Mouse (Mus musculus): ENCODE results near the gene 2510002D24Rik. TPM values are rescaled to one million over a fixed set of nuclear protein-coding genes. Genes with fewer than 3 reads are reported as not detected.

The 2510002D24Rik gene
- 10 to 100 TPM; 18.3 to 19.2 TPM for total RNA-seq (2021)
- long read RNA-seq, experiment 1, transcript 2510002D24Rik-201 (3 exons, 1,281 nt): major isoform, 29 of 34 reads
- long read RNA-seq, experiment 1, partial matches to known transcripts: 0 of 34 reads
- long read RNA-seq, experiment 1, other reads (novel, unspliced or antisense): 1 of 34 reads
- long read RNA-seq, experiment 2, transcript 2510002D24Rik-203 (2 exons, 930 nt): minor isoform, 5 of 34 reads
- long read RNA-seq, experiment 2, transcript 2510002D24Rik-201 (3 exons, 1,281 nt): major isoform, 29 of 34 reads
- long read RNA-seq, experiment 2, partial matches to known transcripts: 0 of 34 reads
- long read RNA-seq, experiment 2, other reads (novel, unspliced or antisense): 0 of 34 reads

GRCm38 (mm10) chr16:18836468-18837208, at the start of gene 2510002D24Rik, which contains the start of gene Gm28539:
Gene 2510002D24Rik, plus strand, starts transcription at chr16:18836578.
Gene Gm28539, plus strand, starts transcription at chr16:18836584.
- intact Hi-C loops (cut with DNase I): loop anchor here (2.0 kb wide), 1 partner anchor 40 kb away; the partner anchor contains the start of genes Hira and Mrpl40
- DNase-seq: peak; percentile 91 to 94

GRCm38 (mm10) chr16:18786652-18787051, 49.7 kb upstream of the 2510002D24Rik start:
- DNase-seq: no peak
- intact Hi-C loops (cut with DNase I): no loop called here

- no peak for DNase-seq
- intact Hi-C loops (cut with DNase I): no loop called here
Observed at GRCm38 (mm10) chr16:18788627-18789406, 47.6 kb upstream of the 2510002D24Rik start.

GRCm38 (mm10) chr16:18795223-18795899, 41.0 kb upstream of the 2510002D24Rik start:
- no peak for DNase-seq

GRCm38 (mm10) chr16:18796645-18797044, 39.7 kb upstream of the 2510002D24Rik start:
- intact Hi-C loops (cut with DNase I): loop anchor here (5.0 kb wide), 1 partner anchor 169 kb away; the partner anchor contains the start of genes Gm49601 and Sept5
- no peak for DNase-seq

More at GRCm38 (mm10) chr16:18795223-18795899, 41.0 kb upstream of the 2510002D24Rik start:
- intact Hi-C loops (cut with DNase I): loop anchor here (5.0 kb wide), 1 partner anchor 168 kb away; the partner anchor contains the start of genes Gm49601 and Sept5

GRCm38 (mm10) chr16:18798151-18798550, 38.2 kb upstream of the 2510002D24Rik start:
- intact Hi-C loops (cut with DNase I): loop anchor here (5.0 kb wide), 1 partner anchor 171 kb away; the partner anchor contains the start of genes Gm49601 and Sept5
- no peak for DNase-seq

GRCm38 (mm10) chr16:18798841-18799240, 37.5 kb upstream of the 2510002D24Rik start:
- intact Hi-C loops (cut with DNase I): loop anchor here (1.0 to 5.0 kb wide), 2 partner anchors 103 to 172 kb away; partner anchors contain the start of genes Gm49601 and Sept5
- peak; percentile 59 to 67 for DNase-seq

GRCm38 (mm10) chr16:18805746-18806145, 30.6 kb upstream of the 2510002D24Rik start:
- intact Hi-C loops (cut with DNase I): no loop called here
- DNase-seq: no peak

- DNase-seq: no peak
Observed at GRCm38 (mm10) chr16:18809001-18809400, 27.4 kb upstream of the 2510002D24Rik start.

GRCm38 (mm10) chr16:18811032-18811431, 25.3 kb upstream of the 2510002D24Rik start:
- intact Hi-C loops (cut with DNase I): loop anchor here (5.0 kb wide), 1 partner anchor 66 kb away; the partner anchor contains the start of genes Hira and Mrpl40

More at GRCm38 (mm10) chr16:18809001-18809400, 27.4 kb upstream of the 2510002D24Rik start:
- intact Hi-C loops (cut with DNase I): no loop called here

GRCm38 (mm10) chr16:18811468-18812384, 24.7 kb upstream of the 2510002D24Rik start, which contains the start of the genes Ufd1 and Cdc45:
Gene Ufd1, plus strand, starts transcription at chr16:18811779.
Gene Cdc45, minus strand, starts transcription at chr16:18811987.
- intact Hi-C loops (cut with DNase I): loop anchor here (5.0 kb wide), 1 partner anchor 66 kb away; the partner anchor contains the start of genes Hira and Mrpl40
- peak; percentile 85 to 92 for DNase-seq

More at GRCm38 (mm10) chr16:18811032-18811431, 25.3 kb upstream of the 2510002D24Rik start:
- DNase-seq: no peak

GRCm38 (mm10) chr16:18812385-18812910, 23.9 kb upstream of the 2510002D24Rik start:
- no peak for DNase-seq
- intact Hi-C loops (cut with DNase I): loop anchor here (5.0 kb wide), 1 partner anchor 65 kb away; the partner anchor contains the start of genes Hira and Mrpl40

- intact Hi-C loops (cut with DNase I): no loop called here
- DNase-seq: no peak
Observed at GRCm38 (mm10) chr16:18822356-18822755, 14.0 kb upstream of the 2510002D24Rik start.

- intact Hi-C loops (cut with DNase I): no loop called here
- no peak for DNase-seq
Observed at GRCm38 (mm10) chr16:18822925-18823324, 13.5 kb upstream of the 2510002D24Rik start.

GRCm38 (mm10) chr16:18828630-18829029, 7.7 kb upstream of the 2510002D24Rik start:
- DNase-seq: no peak
- intact Hi-C loops (cut with DNase I): no loop called here

GRCm38 (mm10) chr16:18829102-18829501, 7.3 kb upstream of the 2510002D24Rik start:
- no peak for DNase-seq
- intact Hi-C loops (cut with DNase I): no loop called here

GRCm38 (mm10) chr16:18833486-18833885, 2.9 kb upstream of the 2510002D24Rik start:
- DNase-seq: no peak

More at GRCm38 (mm10) chr16:18833486-18833885, 2.9 kb upstream of the 2510002D24Rik start:
- intact Hi-C loops (cut with DNase I): no loop called here

All from heart, postnatal 14 days (tissue).